Mouse (Mus musculus) testis, adult 2 months (tissue): Measurements from ENCODE around the gene Gm884.

ENCODE experiments used
- CTCF ChIP-seq: fragments of 200-500 bp; IDR thresholded peaks from 2 replicates; pipeline ENCODE4 v1.5.1; 2012; ENCODE audit warnings: low read depth, mild to moderate bottlenecking, inconsistent platforms, low read length, moderate library complexity; ENCODE audit not compliant: control insufficient read depth, insufficient read depth, insufficient replicate concordance
- POLR2A ChIP-seq: fragments of 200-500 bp; IDR thresholded peaks from 2 replicates; pipeline ENCODE4 v1.6.1; 2012; ENCODE audit warnings: low read depth, mild to moderate bottlenecking, inconsistent platforms, low read length, moderate library complexity; ENCODE audit not compliant: control insufficient read depth

DNA sequence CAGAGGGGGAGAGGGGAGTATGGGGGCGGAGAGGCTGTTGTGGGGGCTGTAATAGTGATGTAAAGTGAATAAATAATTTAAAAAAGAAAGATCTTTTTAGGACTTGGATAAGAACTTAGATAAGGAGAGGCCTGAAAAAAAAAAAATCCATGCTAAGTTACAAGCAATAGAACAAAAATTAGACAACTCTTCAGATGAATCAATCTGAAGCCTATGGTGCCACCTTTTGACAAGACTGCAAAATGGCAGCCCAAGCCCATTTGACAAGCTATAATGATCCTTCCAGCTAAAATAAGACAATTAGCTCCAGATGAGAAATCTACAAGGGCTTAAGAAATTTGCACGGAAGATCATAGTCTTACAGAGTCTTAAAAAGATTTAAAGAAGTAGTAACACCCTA is 64.9 kb downstream of the Gm884 start:
- TF ChIP-seq CTCF, result no peak
- no peak for TF ChIP-seq POLR2A
